Mouse (Mus musculus) mesoderm, embryonic 11.5 days (tissue): ENCODE measurements at regions not wholly inside any gene's neighbourhood (a gene's known extent, or its start where the extent isn't known, plus 50 kb on each side); places are given as distances from the start of the nearest gene placed in this dataset.
A peak's percentile ranks its signal among the peaks of the same experiment; 100 is the strongest.

Experiments
- DNase-seq: peaks from one replicate; pipeline ENCODE4 v3.0.0-alpha.2; 2012; ENCODE audit warnings: low read depth, low spot score

GRCm38 (mm10) chr10:106058050-106058449 lies 216.9 kb upstream of the Mettl25 start:
- DNase-seq = no peak

DNA sequence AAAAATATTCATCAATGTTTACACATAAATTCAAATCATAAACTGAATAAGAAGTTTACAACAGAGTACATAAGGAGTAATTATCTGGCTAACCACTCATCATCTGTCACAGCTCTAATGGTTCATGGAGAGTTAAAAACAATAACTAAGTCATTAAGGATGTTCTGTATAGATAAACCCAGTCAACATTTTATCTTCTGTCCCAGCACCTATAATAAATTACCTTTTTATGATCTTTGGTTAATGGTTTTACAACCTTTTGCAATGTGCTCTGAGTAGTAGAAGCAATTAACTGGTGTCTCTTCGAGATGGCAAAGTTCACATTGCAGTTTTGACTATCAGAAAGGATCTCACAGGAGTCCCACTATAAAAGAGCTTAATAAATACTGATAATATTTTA lies 197.3 kb upstream of the Mettl25 start:
- no peak for DNase-seq

DNA sequence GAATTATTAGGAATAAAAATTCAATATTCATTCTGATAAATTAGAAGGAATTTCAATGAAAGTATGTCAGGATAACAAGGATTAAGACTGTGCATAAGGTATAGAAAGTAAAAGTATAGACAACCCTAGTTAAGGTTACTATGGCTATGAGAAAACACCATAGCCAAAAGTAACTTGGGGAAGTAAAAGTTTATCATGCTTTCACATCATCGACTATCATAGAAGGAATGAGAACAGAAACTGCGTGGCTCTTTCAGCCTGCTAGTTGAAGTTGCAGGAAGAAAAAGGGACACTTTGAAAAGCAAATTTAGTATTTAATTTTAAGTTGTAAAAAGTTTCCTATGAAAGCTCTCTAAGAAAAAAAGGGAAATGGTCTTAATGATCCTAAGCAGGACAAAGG lies 196.9 kb upstream of the Mettl25 start:
- no peak for DNase-seq

GRCm38 (mm10) chr10:106033416-106033815 lies 192.2 kb upstream of the Mettl25 start:
- DNase-seq = no peak

- DNase-seq = no peak
Measured at GRCm38 (mm10) chr10:106024648-106025047, 183.5 kb upstream of the Mettl25 start.

DNA sequence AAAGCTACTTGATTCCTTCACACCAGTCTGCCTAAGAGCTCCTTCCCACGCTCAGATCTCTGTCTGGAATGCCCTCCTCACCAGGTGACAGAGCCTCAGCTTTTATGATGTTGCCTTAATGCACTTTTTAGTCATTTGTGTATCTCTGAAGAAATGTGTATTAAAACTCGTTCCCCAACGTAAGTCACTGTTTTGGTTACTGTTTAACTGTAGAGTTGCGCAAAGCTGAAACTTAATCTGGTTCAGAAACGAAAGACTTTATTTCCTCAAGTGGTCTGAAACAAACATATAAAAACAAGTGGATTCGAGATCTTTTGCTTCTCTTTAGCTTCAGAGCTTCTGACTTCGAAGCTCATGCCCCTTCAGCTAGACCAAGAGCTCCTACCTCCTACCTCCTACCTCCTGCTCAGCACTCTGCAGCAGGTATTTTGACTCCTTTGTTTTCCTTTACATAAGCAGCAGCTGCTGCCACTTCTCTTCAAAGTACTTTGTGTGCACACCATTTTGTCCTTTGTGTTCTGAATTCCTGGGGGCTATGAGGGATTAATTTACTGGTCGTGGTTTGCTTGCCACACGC lies 182.5 kb upstream of the Mettl25 start:
- DNase-seq = no peak

GRCm38 (mm10) chr10:106015965-106016364 lies 174.8 kb upstream of the Mettl25 start:
- no peak for DNase-seq

DNA sequence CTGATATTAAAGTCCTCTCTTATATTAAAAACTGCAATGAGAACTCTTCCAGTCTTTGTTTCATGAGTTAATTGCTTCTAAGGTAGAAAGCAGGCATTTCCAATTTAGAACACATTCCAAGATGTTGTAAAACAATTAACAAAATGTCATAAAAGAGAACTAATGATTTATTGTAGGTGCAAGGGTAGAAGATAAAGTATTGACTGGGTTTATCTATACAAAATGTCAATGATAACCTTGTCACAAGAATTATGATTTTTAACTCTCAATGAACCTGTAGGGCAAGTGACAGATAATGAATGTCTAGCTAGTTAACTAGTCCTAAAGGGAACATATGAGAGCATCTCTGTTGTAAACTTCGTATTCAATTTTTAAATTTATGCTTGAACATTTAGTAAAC lies 174.3 kb upstream of the Mettl25 start:
- no peak for DNase-seq

DNA sequence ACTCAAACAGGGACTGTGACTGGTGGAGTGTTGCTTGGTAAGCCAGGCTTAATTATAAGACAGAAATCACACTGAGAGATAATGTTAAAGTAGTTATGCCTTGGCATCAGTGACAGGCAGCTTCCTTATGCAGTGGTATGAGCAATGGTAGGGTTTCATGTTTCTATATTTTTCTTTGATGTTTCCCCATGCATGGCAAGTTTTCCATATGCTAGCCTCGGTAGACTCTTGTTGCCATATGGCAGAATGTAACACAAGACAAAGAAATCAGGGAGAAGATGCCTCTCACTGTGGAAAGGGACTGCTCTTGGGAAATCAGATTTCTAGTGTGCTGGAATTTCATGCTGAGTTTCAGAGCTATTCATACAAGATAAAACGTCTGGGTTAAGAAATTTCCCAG lies 169.0 kb upstream of the Mettl25 start:
- peak; percentile 8 for DNase-seq

GRCm38 (mm10) chr10:106007331-106007730 lies 166.2 kb upstream of the Mettl25 start:
- no peak for DNase-seq

GRCm38 (mm10) chr10:106006861-106007260 lies 165.7 kb upstream of the Mettl25 start:
- DNase-seq = no peak

DNA sequence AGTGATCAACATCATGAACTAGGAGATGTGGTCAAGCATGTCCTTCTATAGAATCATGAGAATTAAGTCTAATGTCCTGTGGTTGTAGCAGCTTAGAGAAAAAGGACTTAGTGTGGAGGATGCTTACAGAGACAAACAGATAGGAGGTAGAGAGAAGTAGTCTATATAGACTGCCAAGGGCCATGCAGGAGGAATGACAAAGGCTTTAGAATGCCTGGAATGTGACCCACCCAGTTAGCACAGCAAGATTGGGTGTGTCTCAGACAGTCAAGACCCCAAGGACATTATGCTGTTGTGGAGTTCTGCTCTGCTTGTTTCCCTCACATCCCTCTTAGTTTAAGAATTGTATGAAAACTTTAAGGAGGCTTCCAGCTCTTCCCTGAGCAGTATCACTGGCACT lies 164.9 kb upstream of the Mettl25 start:
- DNase-seq = no peak

- DNase-seq = no peak
Measured at GRCm38 (mm10) chr10:105957468-105957867, 116.3 kb upstream of the Mettl25 start.

DNA sequence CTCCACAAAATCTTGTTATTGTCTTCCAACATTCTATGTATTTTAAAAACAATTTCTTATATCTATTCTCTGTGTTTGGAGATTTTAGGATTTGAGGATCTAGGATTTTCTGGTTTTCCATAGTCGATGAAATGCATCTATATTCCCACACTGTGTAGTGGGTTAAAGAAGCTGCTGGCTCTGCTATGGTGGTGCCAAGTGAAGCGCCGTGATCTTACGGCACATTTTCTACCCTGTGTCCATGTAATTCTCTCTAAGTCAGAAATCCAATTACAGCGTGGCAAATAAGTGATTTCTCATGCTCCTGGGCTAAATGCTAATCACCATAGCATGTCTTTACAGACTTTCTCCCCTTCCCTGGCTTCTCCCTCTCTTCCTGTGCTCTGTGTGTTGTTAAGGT lies 92.1 kb upstream of the Mettl25 start:
- DNase-seq = no peak

GRCm38 (mm10) chr10:105932786-105933185 lies 91.6 kb upstream of the Mettl25 start:
- no peak for DNase-seq

DNA sequence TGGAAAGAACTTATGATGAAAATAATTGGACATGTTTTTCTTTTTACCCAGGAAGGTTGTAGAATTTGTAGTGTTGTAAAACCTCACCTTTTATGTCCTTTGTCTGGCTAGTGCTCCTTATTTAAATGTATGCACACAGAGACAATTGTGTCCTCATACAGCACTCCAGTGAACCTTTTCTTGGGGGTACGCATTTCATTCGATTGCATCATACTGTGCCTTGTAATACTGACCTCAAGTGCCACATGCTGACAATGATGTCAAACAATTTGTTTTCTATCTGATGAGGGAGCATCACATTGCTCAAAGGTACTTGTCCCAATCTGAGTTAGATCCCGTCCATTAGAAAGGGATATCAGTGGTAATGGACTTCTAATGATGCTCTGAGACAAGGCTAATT lies 86.4 kb upstream of the Mettl25 start:
- DNase-seq = no peak

- DNase-seq = peak; percentile 4
Measured at GRCm38 (mm10) chr10:105926912-105927238, 85.7 kb upstream of the Mettl25 start.

- no peak for DNase-seq
Measured at GRCm38 (mm10) chr10:105926229-105926911, 85.2 kb upstream of the Mettl25 start.

GRCm38 (mm10) chr10:105899677-105900076 lies 58.5 kb upstream of the Mettl25 start:
- peak; percentile 31 for DNase-seq

DNA sequence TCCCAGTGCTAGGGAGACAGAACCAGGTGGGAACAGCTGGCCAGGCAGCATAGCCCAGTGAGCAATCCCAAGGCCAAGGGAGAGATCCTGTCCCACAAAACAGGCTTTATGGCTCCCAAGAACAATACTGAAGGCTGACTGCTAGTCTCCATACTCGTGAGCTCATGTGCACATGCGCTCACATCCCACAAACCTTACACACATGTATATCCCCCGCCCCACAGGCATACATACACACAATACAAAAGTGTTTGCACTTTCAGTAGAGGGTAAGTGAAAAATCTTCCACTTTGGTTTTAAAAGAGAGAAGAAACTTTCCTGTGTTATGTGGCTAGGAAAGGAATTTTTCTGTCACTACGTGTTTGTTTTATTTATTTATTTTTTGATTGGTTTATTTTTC lies 58.0 kb upstream of the Mettl25 start:
- DNase-seq = no peak
